Mouse (Mus musculus): Measurements from ENCODE around the gene Dnmt1. TPM values are rescaled to one million over a fixed set of nuclear protein-coding genes. Genes with fewer than 3 reads are reported as not detected.

Gene Dnmt1
- 82.0 and 88.1 TPM in 2 replicates for polyA plus RNA-seq (2014; fragmentation: Nextera tagmentation; extraction: Ambion mirVana)

DNA sequence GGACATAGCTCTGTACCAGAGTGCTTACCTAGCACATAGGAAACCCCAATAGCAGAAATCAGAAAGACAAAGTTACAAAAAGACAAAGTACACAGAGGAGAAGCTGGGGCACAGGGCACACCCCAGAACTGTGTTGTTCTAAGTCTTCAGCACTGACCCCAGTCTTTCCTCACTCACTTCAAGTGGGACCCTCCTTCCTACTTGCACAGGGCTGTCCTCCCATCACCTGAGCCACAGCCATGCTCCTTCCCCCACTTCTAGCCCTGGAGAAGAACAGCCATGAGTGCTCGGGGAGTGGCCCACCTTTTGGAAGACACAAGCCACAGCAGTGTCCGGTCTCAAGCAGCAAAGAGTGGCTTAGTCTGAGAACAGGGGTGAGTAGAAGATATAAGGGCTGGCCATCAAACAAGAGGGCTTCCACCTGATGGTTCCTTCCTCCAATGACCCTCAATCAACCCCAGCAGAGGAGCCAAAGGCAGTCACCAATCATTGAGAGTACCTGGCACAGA is at the start of gene Dnmt1:
TSS of gene Dnmt1 (minus strand) at position 459 of the 509 bp plus-strand sequence.
- 95% methylated on average over 2 of the region's 2 CpGs for whole genome bisulfite sequencing
- Histone ChIP-seq H3K9ac (replicated peaks; ENCODE audit: low read length) (no peak within 1 kb of the TSS), H3K4me3 (ENCODE audit: low read depth, low read length) (no peak within 1 kb of the TSS), H3K4me2 (ENCODE audit: low read depth, low read length) (no peak within 1 kb of the TSS), H3K36me3 (replicated peaks; ENCODE audit: control insufficient read depth, insufficient read depth, low read depth, low read length) (no peaks in the 10 kb centered on the region), H3K27me3 (ENCODE audit: control insufficient read depth, insufficient read depth, low read length) (no peaks in the 10 kb centered on the region), H3K9me3 (replicated peaks; ENCODE audit: control insufficient read depth, low read length) (no peaks in the 10 kb centered on the region), H3K4me1 (ENCODE audit: control insufficient read depth, insufficient read depth, low read length) (no peaks in the 10 kb centered on the region), H3K27ac (replicated peaks; ENCODE audit: low read depth, low read length) (no peak within 1 kb of the TSS)
- no peak for DNase-seq (ENCODE audit: low spot score)
- ATAC-seq (replicated peaks; ENCODE audit: insufficient number of reproducible peaks, low FRiP score, low TSS enrichment, low read depth), result no peak

DNA sequence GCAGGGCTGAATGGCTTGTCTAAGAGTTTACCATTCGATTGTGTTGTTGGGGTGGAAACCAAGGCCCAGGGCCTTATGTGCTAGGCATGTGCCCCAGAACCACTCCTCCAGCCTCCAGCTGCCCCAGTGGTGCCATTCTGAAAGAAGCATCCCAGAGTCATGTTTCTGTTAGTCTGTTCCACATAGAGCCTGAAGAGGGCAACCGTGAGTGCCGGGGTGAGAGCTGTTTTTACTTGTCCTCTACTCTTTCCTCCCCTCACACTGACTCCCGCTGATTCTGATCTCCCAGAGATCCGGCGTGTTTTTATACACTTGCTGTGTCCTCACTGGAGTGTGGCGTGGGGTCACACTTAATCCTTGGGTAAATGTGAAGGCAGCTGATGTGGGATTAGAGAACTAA is 48.3 kb upstream of the Dnmt1 start:
- no peaks in the 10 kb centered on the region for H3K9me3 ChIP-seq (replicated peaks; ENCODE audit: control insufficient read depth, low read length)
- no peak overlapping the region for H3K27ac ChIP-seq (replicated peaks; ENCODE audit: low read depth, low read length)
- no peaks in the 10 kb centered on the region for H3K4me1 ChIP-seq (ENCODE audit: control insufficient read depth, insufficient read depth, low read length)
- peaks cover 6% of the 10 kb centered on the region; the same call in 1 of the 2 replicates for H3K36me3 ChIP-seq (replicated peaks; ENCODE audit: control insufficient read depth, insufficient read depth, low read depth, low read length)
- no peak overlapping the region for H3K4me2 ChIP-seq (ENCODE audit: low read depth, low read length)
- no peaks in the 10 kb centered on the region for H3K27me3 ChIP-seq (ENCODE audit: control insufficient read depth, insufficient read depth, low read length)
- no peak overlapping the region for H3K9ac ChIP-seq (replicated peaks; ENCODE audit: low read length)
- ATAC-seq (replicated peaks; ENCODE audit: insufficient number of reproducible peaks, low FRiP score, low TSS enrichment, low read depth) (no peak), DNase-seq (ENCODE audit: low spot score) (no peak)
- WGBS, result 88% methylated on average over 7 of the region's 7 CpGs
- no peak overlapping the region for H3K4me3 ChIP-seq (ENCODE audit: low read depth, low read length)

DNA sequence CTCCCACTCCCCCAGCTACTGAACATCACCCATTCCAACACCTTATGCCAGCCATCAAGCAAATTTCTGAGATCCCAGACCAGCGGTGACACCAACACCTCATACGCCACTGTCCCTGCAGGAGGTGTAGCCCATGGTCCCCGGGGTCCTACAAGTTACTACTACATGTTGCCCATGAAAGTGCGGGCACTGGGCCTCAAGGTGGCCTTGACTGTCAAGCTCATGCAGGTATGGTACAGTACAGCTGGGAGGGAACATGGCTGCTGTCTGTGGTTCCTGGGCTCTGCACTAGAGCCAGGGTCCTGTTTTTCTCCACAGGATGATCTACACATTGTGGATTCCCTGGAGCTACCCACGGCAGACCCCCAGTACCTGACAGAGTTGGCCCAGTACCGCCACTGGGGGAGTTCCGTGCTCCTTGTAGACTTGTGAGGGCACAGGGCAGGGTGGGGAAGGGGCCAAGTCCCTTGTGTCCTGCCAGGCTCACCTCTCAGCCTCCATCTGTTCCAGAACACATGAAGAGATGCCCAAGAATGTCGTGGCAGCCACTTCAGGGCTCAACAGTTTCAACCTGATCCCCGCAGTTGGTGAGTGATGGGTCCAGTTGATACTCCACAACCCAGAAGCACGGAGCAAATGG is 47.7 kb upstream of the Dnmt1 start:
- no peak overlapping the region for H3K27ac ChIP-seq (replicated peaks; ENCODE audit: low read depth, low read length)
- H3K4me3 ChIP-seq (ENCODE audit: low read depth, low read length), result no peak overlapping the region
- H3K27me3 ChIP-seq (ENCODE audit: control insufficient read depth, insufficient read depth, low read length), result no peaks in the 10 kb centered on the region
- DNase-seq (ENCODE audit: low spot score) (no peak), ATAC-seq (replicated peaks; ENCODE audit: insufficient number of reproducible peaks, low FRiP score, low TSS enrichment, low read depth) (no peak)
- no peak overlapping the region for H3K4me2 ChIP-seq (ENCODE audit: low read depth, low read length)
- H3K9ac ChIP-seq (replicated peaks; ENCODE audit: low read length), result no peak overlapping the region
- H3K9me3 ChIP-seq (replicated peaks; ENCODE audit: control insufficient read depth, low read length), result no peaks in the 10 kb centered on the region
- no peaks in the 10 kb centered on the region for H3K4me1 ChIP-seq (ENCODE audit: control insufficient read depth, insufficient read depth, low read length)
- WGBS, result 90% methylated on average over 10 of the region's 10 CpGs
- peaks cover 6% of the 10 kb centered on the region; the same call in 1 of the 2 replicates for H3K36me3 ChIP-seq (replicated peaks; ENCODE audit: control insufficient read depth, insufficient read depth, low read depth, low read length)

DNA sequence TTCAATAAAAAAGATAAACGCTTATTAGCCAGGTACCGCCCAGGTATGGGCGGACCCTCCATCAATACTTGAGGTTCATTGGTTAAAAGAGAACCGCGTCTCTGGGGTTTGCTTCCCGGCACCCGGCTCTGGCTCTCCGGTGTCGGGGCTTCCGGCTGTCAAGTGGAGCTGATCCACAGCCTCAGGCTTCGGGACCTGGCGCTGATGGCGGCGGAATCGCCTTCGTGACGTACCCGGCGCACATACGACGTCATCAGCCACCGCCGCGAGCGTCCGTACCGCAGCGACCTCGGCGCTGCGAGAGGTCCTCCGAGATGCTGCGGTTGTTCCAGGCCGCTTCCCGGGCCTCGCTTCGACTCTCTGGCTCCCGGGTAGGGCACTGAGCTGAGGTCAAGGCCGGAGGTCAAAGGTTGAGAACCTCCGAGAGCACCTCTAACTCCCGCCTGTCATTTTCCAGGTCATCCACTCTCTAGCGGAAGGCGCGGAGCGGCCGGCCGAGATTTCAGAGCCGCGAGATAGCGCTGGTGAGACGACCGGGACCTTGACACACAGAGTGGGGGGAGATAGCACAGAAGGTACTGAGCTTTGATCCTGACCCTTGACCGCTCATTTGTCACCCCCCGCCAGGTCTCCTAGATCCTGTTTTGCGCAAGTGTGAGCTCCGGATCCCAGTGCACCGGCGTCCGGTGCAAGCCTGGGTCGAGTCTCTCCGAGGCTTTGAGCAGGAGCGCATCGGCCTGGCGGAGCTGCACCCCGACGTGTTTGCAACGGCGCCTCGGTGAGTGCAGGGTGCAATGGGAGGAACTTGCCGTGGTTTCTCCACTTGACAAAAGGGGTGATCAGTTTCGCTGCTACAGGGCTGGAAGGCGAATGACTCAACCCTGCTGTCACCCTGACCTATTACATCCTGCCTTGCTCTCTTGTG is 43.2 kb upstream of the Dnmt1 start, which contains the start of gene Mrpl4:
TSS of gene Mrpl4 (plus strand) at position 112 of the 925 bp plus-strand sequence.
- H3K27me3 ChIP-seq (ENCODE audit: control insufficient read depth, insufficient read depth, low read length), result no peaks in the 10 kb centered on the region
- ATAC-seq (replicated peaks; ENCODE audit: insufficient number of reproducible peaks, low FRiP score, low TSS enrichment, low read depth), result peak; percentile 74
- no peaks in the 10 kb centered on the region for H3K9me3 ChIP-seq (replicated peaks; ENCODE audit: control insufficient read depth, low read length)
- peak within 1 kb of the TSS; percentile 76 for H3K4me2 ChIP-seq (ENCODE audit: low read depth, low read length)
- under 1% methylated on average over 72 of the region's 72 CpGs for WGBS
- H3K27ac ChIP-seq (replicated peaks; ENCODE audit: low read depth, low read length), result 0 out of 2 replicates have a peak within 1 kb of the TSS, but pooled peaks have one; percentile 21
- peaks cover 6% of the 10 kb centered on the region; the same call in 1 of the 2 replicates for H3K36me3 ChIP-seq (replicated peaks; ENCODE audit: control insufficient read depth, insufficient read depth, low read depth, low read length)
- no peaks in the 10 kb centered on the region for H3K4me1 ChIP-seq (ENCODE audit: control insufficient read depth, insufficient read depth, low read length)
- peak within 1 kb of the TSS; percentile 83 for H3K4me3 ChIP-seq (ENCODE audit: low read depth, low read length)
- peak within 1 kb of the TSS; percentile 84 for H3K9ac ChIP-seq (replicated peaks; ENCODE audit: low read length)
- DNase-seq (ENCODE audit: low spot score), result peak; percentile 93

DNA sequence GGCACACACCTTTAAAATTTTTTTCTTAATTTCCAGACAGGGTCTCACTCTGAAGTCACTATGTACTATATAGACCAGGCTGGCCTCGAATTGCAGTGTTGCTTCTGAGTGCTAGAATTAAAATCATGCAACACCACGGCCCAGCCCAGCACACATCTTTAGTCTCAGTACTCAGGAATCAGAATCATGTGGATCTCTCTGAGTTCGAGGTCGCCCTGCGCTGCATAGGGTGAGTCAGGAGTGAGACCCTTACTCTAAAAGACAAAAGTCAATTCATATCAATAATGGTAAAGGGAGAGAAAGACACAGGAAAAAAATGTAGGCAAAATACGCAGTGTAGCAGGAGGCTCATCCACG is 42.6 kb upstream of the Dnmt1 start:
- peak; percentile 42 for ATAC-seq (replicated peaks; ENCODE audit: insufficient number of reproducible peaks, low FRiP score, low TSS enrichment, low read depth)
- H3K27ac ChIP-seq (replicated peaks; ENCODE audit: low read depth, low read length), result no peak overlapping the region
- WGBS, result 9% methylated on average over 7 of the region's 7 CpGs

DNA sequence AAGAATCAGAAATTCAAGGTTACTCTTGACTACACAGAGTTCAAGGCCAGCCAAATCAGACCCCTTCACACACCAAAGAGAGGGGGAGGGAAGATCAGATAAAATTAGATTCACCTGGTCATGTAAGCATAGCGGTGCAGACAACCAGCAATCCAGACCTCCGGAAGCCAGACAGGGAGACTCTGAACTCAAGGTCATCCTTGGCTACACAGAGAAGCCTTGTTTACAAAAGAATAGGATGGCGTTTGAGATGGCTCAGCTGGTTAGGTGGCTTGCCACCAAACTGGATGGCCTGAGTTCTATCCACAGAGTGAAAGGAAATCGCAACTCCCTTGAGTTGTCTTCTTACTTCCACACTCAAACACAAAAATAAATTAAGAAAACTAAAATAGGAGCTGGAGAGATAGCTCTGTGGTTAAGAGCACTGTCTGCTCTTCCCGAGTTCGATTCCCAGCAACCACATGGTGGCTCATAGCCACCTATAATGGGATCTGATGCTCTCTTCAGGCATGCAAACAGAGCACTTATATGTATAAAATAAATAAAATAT is 42.0 kb upstream of the Dnmt1 start:
- Histone ChIP-seq H3K9ac (replicated peaks; ENCODE audit: low read length) (no peak overlapping the region), H3K4me3 (ENCODE audit: low read depth, low read length) (no peak overlapping the region), H3K27ac (replicated peaks; ENCODE audit: low read depth, low read length) (no peak overlapping the region), H3K9me3 (replicated peaks; ENCODE audit: control insufficient read depth, low read length) (no peaks in the 10 kb centered on the region), H3K4me1 (ENCODE audit: control insufficient read depth, insufficient read depth, low read length) (no peaks in the 10 kb centered on the region), H3K27me3 (ENCODE audit: control insufficient read depth, insufficient read depth, low read length) (no peaks in the 10 kb centered on the region), H3K4me2 (ENCODE audit: low read depth, low read length) (no peak overlapping the region), H3K36me3 (replicated peaks; ENCODE audit: control insufficient read depth, insufficient read depth, low read depth, low read length) (peaks cover under 1% of the 10 kb centered on the region; the same call in 1 of the 2 replicates)
- ATAC-seq (replicated peaks; ENCODE audit: insufficient number of reproducible peaks, low FRiP score, low TSS enrichment, low read depth) (no peak), DNase-seq (ENCODE audit: low spot score) (no peak)
- 64% methylated on average over 6 of the region's 6 CpGs for WGBS

More for the DNA sequence above, 42.6 kb upstream of the Dnmt1 start:
- H3K4me2 ChIP-seq (ENCODE audit: low read depth, low read length), result peak overlapping the region; percentile 76
- H3K27me3 ChIP-seq (ENCODE audit: control insufficient read depth, insufficient read depth, low read length), result no peaks in the 10 kb centered on the region
- peaks cover 6% of the 10 kb centered on the region; the same call in 1 of the 2 replicates for H3K36me3 ChIP-seq (replicated peaks; ENCODE audit: control insufficient read depth, insufficient read depth, low read depth, low read length)
- H3K9me3 ChIP-seq (replicated peaks; ENCODE audit: control insufficient read depth, low read length), result no peaks in the 10 kb centered on the region
- peak overlapping the region; percentile 83 for H3K4me3 ChIP-seq (ENCODE audit: low read depth, low read length)
- H3K9ac ChIP-seq (replicated peaks; ENCODE audit: low read length), result peak overlapping the region; percentile 84
- H3K4me1 ChIP-seq (ENCODE audit: control insufficient read depth, insufficient read depth, low read length), result no peaks in the 10 kb centered on the region
- no peak for DNase-seq (ENCODE audit: low spot score)

DNA sequence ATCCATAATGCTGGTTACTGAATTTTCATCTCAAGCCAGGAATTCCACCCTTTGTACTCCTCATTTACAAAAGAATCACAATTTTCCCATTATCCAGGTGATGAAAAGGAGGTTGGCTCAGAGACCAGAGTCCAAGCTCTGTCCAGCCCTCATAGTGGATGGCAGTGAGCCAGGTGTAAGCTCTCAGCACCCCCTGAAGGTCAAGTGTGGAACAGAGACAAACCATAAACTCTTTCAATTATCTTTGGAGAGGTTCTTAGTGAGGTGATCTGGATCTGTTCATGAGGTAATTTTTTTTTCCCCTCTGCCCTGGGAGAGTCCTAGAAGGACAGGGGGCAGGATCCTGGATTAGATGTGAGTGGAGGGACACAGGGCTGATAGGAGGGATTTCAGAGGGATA is 41.1 kb upstream of the Dnmt1 start:
- H3K4me3 ChIP-seq (ENCODE audit: low read depth, low read length), result no peak overlapping the region
- no peaks in the 10 kb centered on the region for H3K4me1 ChIP-seq (ENCODE audit: control insufficient read depth, insufficient read depth, low read length)
- no peaks in the 10 kb centered on the region for H3K36me3 ChIP-seq (replicated peaks; ENCODE audit: control insufficient read depth, insufficient read depth, low read depth, low read length)
- H3K27ac ChIP-seq (replicated peaks; ENCODE audit: low read depth, low read length), result no peak overlapping the region
- no peaks in the 10 kb centered on the region for H3K27me3 ChIP-seq (ENCODE audit: control insufficient read depth, insufficient read depth, low read length)
- no peak overlapping the region for H3K9ac ChIP-seq (replicated peaks; ENCODE audit: low read length)
- DNase-seq (ENCODE audit: low spot score), result peak; percentile 41
- H3K9me3 ChIP-seq (replicated peaks; ENCODE audit: control insufficient read depth, low read length), result no peaks in the 10 kb centered on the region
- no peak overlapping the region for H3K4me2 ChIP-seq (ENCODE audit: low read depth, low read length)
- ATAC-seq (replicated peaks; ENCODE audit: insufficient number of reproducible peaks, low FRiP score, low TSS enrichment, low read depth), result no peak

Measured in embryonic facial prominence, embryonic 11.5 days (tissue).